Mouse (Mus musculus) C2C12 (cell line): ENCODE measurements around the gene Me1. TPM values are rescaled to one million over a fixed set of nuclear protein-coding genes. Genes with fewer than 3 reads are reported as not detected.

Experiments
- H3K27me3 ChIP-seq: one replicate; pipeline ENCODE4 v1.6.1; 2011; ENCODE audit not compliant: control insufficient read depth, insufficient read depth, insufficient read length
- H3K36me3 ChIP-seq: one replicate; pipeline ENCODE4 v1.6.1; 2011; ENCODE audit not compliant: control insufficient read depth, insufficient read depth
- H3K4me3 ChIP-seq: one replicate; pipeline ENCODE4 v1.5.1; 2011; ENCODE audit warnings: mild to moderate bottlenecking, control low read depth; ENCODE audit not compliant: poor library complexity, insufficient read depth, severe bottlenecking
- H3K79me2 ChIP-seq: one replicate; pipeline ENCODE4 v1.6.1; 2011; ENCODE audit not compliant: control insufficient read depth, insufficient read depth
- H3K79me3 ChIP-seq: one replicate; pipeline ENCODE4 v1.6.1; 2011; ENCODE audit warnings: low read depth, control low read depth
- H3ac ChIP-seq: one replicate; pipeline ENCODE3; 2011; ENCODE audit warnings: low read depth; ENCODE audit not compliant: control insufficient read depth, insufficient read length
- CEBPB ChIP-seq: IDR thresholded peaks from one replicate; pipeline ENCODE4 v1.6.1; 2011; ENCODE audit warnings: low read depth, mild to moderate bottlenecking, control low read depth, moderate library complexity
- CTCF ChIP-seq: IDR thresholded peaks from one replicate; pipeline ENCODE4 v1.5.1; 2011; ENCODE audit not compliant: control insufficient read depth, insufficient read depth, insufficient read length
- FOSL1 ChIP-seq: IDR thresholded peaks from one replicate; pipeline ENCODE4 v1.8.0; 2011; ENCODE audit warnings: mild to moderate bottlenecking, low read length; ENCODE audit not compliant: poor library complexity, insufficient read depth, severe bottlenecking
- MAX ChIP-seq: IDR thresholded peaks from one replicate; pipeline ENCODE4 v1.6.1; 2011; ENCODE audit warnings: mild to moderate bottlenecking, control low read depth
- MYOD1 ChIP-seq: IDR thresholded peaks from one replicate; pipeline ENCODE4 v1.6.1; 2011; ENCODE audit warnings: low read depth; ENCODE audit not compliant: control insufficient read depth, insufficient read length
- MYOG ChIP-seq: IDR thresholded peaks from one replicate; pipeline ENCODE4 v1.6.1; 2011; ENCODE audit not compliant: control insufficient read depth, insufficient read length; ENCODE audit errors: extremely low read depth
- USF1 ChIP-seq: IDR thresholded peaks from one replicate; pipeline ENCODE4 v1.6.1; 2011; ENCODE audit warnings: low read depth, mild to moderate bottlenecking, control low read depth, moderate library complexity
- polyA plus RNA-seq: library from polyadenylated mRNA; unstranded; fragments of >200 nt; fragmentation: generic; extraction: Trizol; gene quantifications from one replicate; pipeline ENCODE4 v1.2.1, GENCODE M21; 2012; ENCODE audit warnings: missing spikeins

Gene Me1
- polyA plus RNA-seq, 1 experiment: 50.1 TPM

DNA sequence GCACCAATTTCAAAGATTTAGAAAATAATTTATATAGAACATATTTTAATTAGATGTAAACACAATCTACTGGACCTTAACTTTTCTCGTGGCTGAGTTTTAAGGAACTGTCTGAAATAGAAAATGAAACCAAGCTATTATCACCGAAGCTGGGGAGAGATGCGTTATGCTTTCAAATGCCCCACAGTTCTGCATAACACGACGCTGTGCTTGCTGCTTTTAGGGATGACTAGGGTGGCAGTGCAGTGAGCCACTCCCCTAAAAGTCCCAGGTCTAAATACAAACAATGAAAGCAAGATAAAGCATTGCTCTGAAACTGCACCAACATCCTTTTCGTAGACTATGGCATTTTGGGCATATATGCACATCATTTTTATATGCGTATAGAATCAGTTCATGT is 64.6 kb downstream of the Me1 start:
- no peaks in the 10 kb centered on the region for H3K79me2 ChIP-seq
- H3K27me3 ChIP-seq: no peaks in the 10 kb centered on the region
- no peaks in the 10 kb centered on the region for H3K79me3 ChIP-seq
- H3ac ChIP-seq: no peak overlapping the region
- TF ChIP-seq MAX (no peak), MYOD1 (no peak), FOSL1 (no peak), CTCF (no peak), CEBPB (no peak), MYOG (no peak), USF1 (no peak)
- H3K36me3 ChIP-seq: peaks cover 8% of the 10 kb centered on the region
- no peak overlapping the region for H3K4me3 ChIP-seq

DNA sequence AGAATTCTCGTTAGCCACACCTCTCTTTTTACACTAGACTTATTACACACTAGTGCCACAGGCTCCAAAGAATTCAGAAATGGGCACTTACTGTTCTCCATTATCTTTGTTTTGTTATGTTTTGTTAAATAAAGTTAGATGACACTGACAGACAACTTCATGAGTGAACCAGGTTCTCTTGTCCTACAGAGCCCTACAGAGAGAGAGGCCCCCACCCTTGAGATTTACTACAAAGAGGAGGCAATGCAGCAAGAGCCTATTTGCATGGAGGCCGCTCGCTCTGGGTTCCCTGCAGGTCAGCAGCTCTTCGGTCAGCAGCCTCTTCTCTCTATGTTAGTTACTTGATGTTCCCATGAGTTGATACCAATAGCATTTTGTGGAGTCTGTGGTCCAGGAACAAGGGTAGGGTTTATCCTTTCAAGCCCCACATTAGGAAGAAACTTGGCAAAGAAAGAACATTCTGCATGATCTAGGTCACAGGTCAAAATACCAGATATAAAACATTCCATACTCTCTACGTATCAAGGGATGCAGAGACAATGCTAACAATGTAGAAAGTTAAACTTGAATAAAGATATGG is 65.3 kb downstream of the Me1 start:
- H3ac ChIP-seq: no peak overlapping the region
- H3K27me3 ChIP-seq: no peaks in the 10 kb centered on the region
- no peak for TF ChIP-seq MYOG
- no peak for TF ChIP-seq CEBPB
- TF ChIP-seq CTCF: no peak
- TF ChIP-seq USF1: no peak
- no peak for TF ChIP-seq MYOD1
- no peak for TF ChIP-seq MAX
- no peak for TF ChIP-seq FOSL1
- peaks cover 8% of the 10 kb centered on the region for H3K36me3 ChIP-seq
- no peaks in the 10 kb centered on the region for H3K79me2 ChIP-seq
- no peak overlapping the region for H3K4me3 ChIP-seq
- H3K79me3 ChIP-seq: no peaks in the 10 kb centered on the region

DNA sequence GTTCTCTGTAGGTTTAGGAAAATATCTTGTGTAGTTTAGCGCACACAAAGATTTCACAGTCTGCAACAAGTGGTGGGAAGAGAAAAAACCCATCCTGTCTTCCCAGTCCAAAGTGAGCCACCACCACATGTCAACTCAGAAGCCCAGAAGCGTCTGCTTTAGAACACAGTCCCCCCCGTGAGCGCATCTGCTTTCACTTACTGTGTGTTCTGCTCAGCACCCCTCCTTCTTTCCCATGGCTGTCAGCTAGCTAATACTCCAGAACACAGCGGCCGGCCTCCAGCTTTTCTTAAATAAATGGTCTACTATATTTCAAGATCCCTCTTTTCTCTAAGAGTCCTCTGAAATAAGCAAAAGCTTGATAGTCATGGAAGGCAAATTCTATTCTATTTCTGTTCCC is 66.4 kb downstream of the Me1 start:
- H3K4me3 ChIP-seq: no peak overlapping the region
- H3ac ChIP-seq: no peak overlapping the region
- no peaks in the 10 kb centered on the region for H3K27me3 ChIP-seq
- H3K36me3 ChIP-seq: peaks cover 8% of the 10 kb centered on the region
- H3K79me3 ChIP-seq: no peaks in the 10 kb centered on the region
- H3K79me2 ChIP-seq: no peaks in the 10 kb centered on the region
- TF ChIP-seq FOSL1: no peak
- no peak for TF ChIP-seq MYOG
- TF ChIP-seq MYOD1: no peak
- TF ChIP-seq MAX: no peak
- no peak for TF ChIP-seq CTCF
- TF ChIP-seq USF1: no peak
- no peak for TF ChIP-seq CEBPB

DNA sequence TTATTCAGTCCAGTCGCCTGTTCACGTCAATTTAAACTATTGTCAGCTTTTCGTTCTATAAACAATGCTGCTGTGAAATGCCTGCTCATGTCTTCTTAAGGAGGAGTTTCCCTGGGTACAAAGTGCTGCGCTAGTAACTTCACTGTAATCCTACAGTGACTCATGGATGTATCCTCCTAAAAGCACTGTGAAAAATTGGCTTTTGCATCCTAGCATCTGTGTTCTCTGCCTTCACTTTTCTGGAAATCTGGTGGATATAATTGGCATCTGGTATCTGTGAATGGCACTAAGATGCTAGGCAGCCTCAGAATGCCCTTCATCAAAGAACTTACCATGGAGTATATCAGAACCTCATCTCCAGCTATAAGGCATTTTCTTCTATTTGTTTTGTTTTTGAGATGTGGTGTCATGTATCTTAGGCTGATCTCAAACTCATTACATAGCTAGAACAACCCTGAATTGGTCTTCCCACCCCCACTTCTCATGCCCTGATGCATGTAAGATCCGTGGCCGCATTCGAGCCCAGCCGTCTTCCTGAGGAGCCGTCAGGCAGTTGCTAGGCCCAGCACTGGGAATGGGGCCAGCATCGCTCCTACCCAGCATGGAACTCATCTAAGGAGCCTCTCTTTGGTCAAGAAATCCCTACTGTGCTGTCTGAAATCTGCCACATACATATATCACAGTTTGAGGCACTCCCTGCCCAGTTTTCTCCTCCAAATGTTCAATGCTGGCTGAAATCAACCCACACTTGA is 67.8 kb downstream of the Me1 start:
- no peak overlapping the region for H3ac ChIP-seq
- H3K79me3 ChIP-seq: no peaks in the 10 kb centered on the region
- no peak overlapping the region for H3K4me3 ChIP-seq
- H3K36me3 ChIP-seq: peaks cover 5% of the 10 kb centered on the region
- TF ChIP-seq FOSL1 (no peak), MAX (no peak), MYOD1 (no peak), CEBPB (no peak), USF1 (no peak), MYOG (no peak)
- H3K27me3 ChIP-seq: no peaks in the 10 kb centered on the region
- H3K79me2 ChIP-seq: peaks cover under 1% of the 10 kb centered on the region

DNA sequence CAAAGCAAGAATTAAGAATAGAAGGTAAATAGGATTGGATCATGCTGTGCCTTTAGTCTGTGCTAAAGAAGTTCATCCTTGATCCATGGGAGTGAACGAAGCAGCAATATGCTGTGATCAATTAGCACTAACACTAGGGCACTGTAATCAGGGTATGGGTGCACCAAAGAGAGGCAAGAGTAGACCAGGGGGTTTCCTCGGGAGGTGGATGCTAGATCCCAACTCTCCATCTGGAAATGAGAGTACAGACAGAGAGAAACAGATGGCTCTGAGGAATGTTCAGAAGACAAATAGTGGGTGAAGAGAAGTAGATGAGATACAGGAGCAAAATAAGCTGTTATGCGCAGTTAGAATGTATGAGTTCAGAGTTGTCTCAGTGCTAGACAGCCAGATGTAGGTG is 68.8 kb downstream of the Me1 start:
- H3ac ChIP-seq: no peak overlapping the region
- H3K4me3 ChIP-seq: no peak overlapping the region
- TF ChIP-seq FOSL1: no peak
- TF ChIP-seq CTCF: no peak
- no peak for TF ChIP-seq CEBPB
- no peak for TF ChIP-seq USF1
- TF ChIP-seq MYOD1: no peak
- TF ChIP-seq MAX: no peak
- no peak for TF ChIP-seq MYOG
- no peaks in the 10 kb centered on the region for H3K79me3 ChIP-seq
- peaks cover 4% of the 10 kb centered on the region for H3K36me3 ChIP-seq
- no peaks in the 10 kb centered on the region for H3K27me3 ChIP-seq
- peaks cover 11% of the 10 kb centered on the region for H3K79me2 ChIP-seq
